Mouse (Mus musculus) liver, embryonic 16.5 days (tissue): Measurements from ENCODE around the gene Rabgef1. TPM values are rescaled to one million over a fixed set of nuclear protein-coding genes. Genes with fewer than 3 reads are reported as not detected.
A peak's percentile ranks its signal among the peaks of the same experiment; 100 is the strongest.
"Not testable (repeated sequence)": the region's sequence is repeated elsewhere in the genome, so short reads cannot be mapped to it uniquely, and the experiment has no call there.

Experiments
- ATAC-seq: fragments of 200-750 bp; cut with Nextera tagmentation; 2 replicates; pipeline ENCODE4 v1.8.0; 2017; ENCODE audit warnings: low read depth, mild to moderate bottlenecking, moderate number of reproducible peaks, moderate library complexity
- H3K27ac ChIP-seq: fragments of 300-500 bp; sonication (generic); 2 replicates; pipeline ENCODE4 v1.5.1; 2014; ENCODE audit warnings: mild to moderate bottlenecking, low read length
- H3K27me3 ChIP-seq: fragments of 300-500 bp; sonication (generic); 2 replicates; pipeline ENCODE4 v1.6.1; 2014; ENCODE audit warnings: low read depth, low read length, mixed read lengths; ENCODE audit not compliant: control insufficient read depth, insufficient read depth
- H3K36me3 ChIP-seq: fragments of 300-500 bp; sonication (generic); 2 replicates; pipeline ENCODE4 v1.6.1; 2014; ENCODE audit warnings: mild to moderate bottlenecking; ENCODE audit not compliant: control insufficient read depth, insufficient read depth
- H3K4me1 ChIP-seq: fragments of 300-500 bp; sonication (generic); 2 replicates; pipeline ENCODE4 v1.6.1; 2014; ENCODE audit warnings: low read depth, low read length, mixed read lengths; ENCODE audit not compliant: control insufficient read depth
- H3K4me2 ChIP-seq: fragments of 300-500 bp; sonication (generic); 2 replicates; pipeline ENCODE4 v1.6.1; 2014; ENCODE audit warnings: low read depth, low read length, mixed read lengths
- H3K4me3 ChIP-seq: fragments of 300-500 bp; sonication (generic); 2 replicates; pipeline ENCODE4 v1.5.1; 2014; ENCODE audit warnings: low read depth, mild to moderate bottlenecking, low read length
- H3K9ac ChIP-seq: fragments of 300-500 bp; sonication (generic); 2 replicates; pipeline ENCODE4 v1.6.1; 2014; ENCODE audit warnings: low read depth, low read length
- H3K9me3 ChIP-seq: fragments of 300-500 bp; sonication (generic); replicated peaks from 2 replicates; pipeline ENCODE4 v1.6.1; 2016; ENCODE audit warnings: low read length; ENCODE audit not compliant: control insufficient read depth
- WGBS: fragments of 180-500 bp; shearing (Covaris S2); extraction: QIAGEN DNeasy Blood & Tissue Kit; methylation state at CpG from one replicate; pipeline ENCODE4 v1.1.7; 2014; ENCODE audit not compliant: insufficient replicate concordance; 5-methylcytosine and 5-hydroxymethylcytosine counted together
- polyA plus RNA-seq: library from polyadenylated mRNA; unstranded; fragments of >200 nt; fragmentation: Nextera tagmentation; extraction: Ambion mirVana; gene quantifications from 2 replicates; pipeline ENCODE4 v1.2.1, GENCODE M21; 2015

Rabgef1 gene
- polyA plus RNA-seq, 1 experiment from 2014 or later, result 20.9 TPM

- no peak overlapping the region for H3K9ac ChIP-seq
- H3K27me3 ChIP-seq, result no peaks in the 10 kb centered on the region
- 82% methylated on average over 12 of the region's 12 CpGs for WGBS
- no peaks in the 10 kb centered on the region for H3K9me3 ChIP-seq
- ATAC-seq, result no peak
- no peaks in the 10 kb centered on the region for H3K4me1 ChIP-seq
- H3K27ac ChIP-seq, result no peak overlapping the region
- no peak overlapping the region for H3K4me3 ChIP-seq
- peaks cover 75% of the 10 kb centered on the region for H3K36me3 ChIP-seq
- H3K4me2 ChIP-seq, result no peak overlapping the region
These were observed 69.8 kb downstream of the Rabgef1 start for GRCm38 (mm10) chr5:130241426-130241825.

GRCm38 (mm10) chr5:130247823-130248222 lies 76.2 kb downstream of the Rabgef1 start:
- Histone ChIP-seq H3K27me3 (no peaks in the 10 kb centered on the region), H3K4me3 (no peak overlapping the region), H3K4me2 (no peak overlapping the region), H3K9me3 (no peaks in the 10 kb centered on the region), H3K4me1 (no peaks in the 10 kb centered on the region), H3K9ac (no peak overlapping the region), H3K27ac (no peak overlapping the region), H3K36me3 (peaks cover 78% of the 10 kb centered on the region)
- WGBS, result 53% methylated on average over 5 of the region's 5 CpGs
- no peak for ATAC-seq

GRCm38 (mm10) chr5:130254164-130255016 lies 82.8 kb downstream of the Rabgef1 start:
- Histone ChIP-seq H3K27me3 (no peaks in the 10 kb centered on the region), H3K9me3 (no peaks in the 10 kb centered on the region), H3K36me3 (peaks cover 32% of the 10 kb centered on the region), H3K4me1 (peaks cover 23% of the 10 kb centered on the region), H3K4me3 (peak overlapping the region; percentile 88), H3K4me2 (peak overlapping the region; percentile 79), H3K27ac (peak overlapping the region; percentile 92), H3K9ac (peak overlapping the region; percentile 86)
- no peak for ATAC-seq
- WGBS, result 5% methylated on average over 19 of the region's 19 CpGs

DNA sequence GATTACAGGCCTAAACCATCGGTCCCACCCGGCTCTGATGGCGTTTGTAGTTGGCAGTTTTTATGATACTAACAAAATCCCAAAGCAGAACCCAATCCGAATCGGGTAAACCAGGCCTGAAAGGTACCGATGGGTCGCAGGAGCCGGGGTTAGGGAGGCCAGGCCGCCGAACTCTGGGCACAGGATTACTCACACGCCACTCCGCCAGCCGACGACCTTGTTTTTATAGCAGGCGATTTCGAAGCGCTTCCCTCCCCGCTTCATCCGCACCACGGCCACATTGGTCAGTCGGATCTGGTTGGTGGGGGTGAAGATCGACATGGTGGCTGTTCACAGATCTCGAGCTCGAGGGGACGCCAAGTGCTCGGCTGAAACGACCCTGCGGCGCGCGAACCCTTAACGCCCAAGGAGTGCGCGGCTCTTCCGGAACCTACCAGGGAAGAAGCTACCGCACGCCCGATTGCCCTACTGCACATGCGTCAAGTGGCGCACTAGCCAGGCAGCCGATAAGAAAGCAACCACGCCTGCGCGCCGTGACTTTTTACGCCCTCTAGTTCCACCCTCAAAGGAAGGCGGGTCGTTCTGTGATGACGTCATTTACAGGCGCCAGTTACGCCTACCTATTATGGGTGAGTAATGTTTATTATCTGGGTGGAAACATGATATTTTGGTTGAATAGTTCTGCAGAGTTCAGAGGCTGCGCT lies 83.6 kb downstream of the Rabgef1 start, which contains the start of the genes Sbds and Tyw1:
TSS of gene Sbds (minus strand) at position 514 of the 704 bp plus-strand sequence.
TSS of gene Tyw1 (plus strand) at position 603 of the 704 bp plus-strand sequence.
- ATAC-seq, result peak; percentile 87
- WGBS, result under 1% methylated on average over 52 of the region's 52 CpGs

GRCm38 (mm10) chr5:130255799-130256525 lies 84.4 kb downstream of the Rabgef1 start:
- ATAC-seq, H3K27me3 ChIP-seq, H3K9me3 ChIP-seq: not testable (repeated sequence)
- Histone ChIP-seq H3K4me2 (peak overlapping the region; percentile 98), H3K4me3 (peak overlapping the region; percentile 88), H3K27ac (peak overlapping the region; percentile 95), H3K36me3 (peaks cover 17% of the 10 kb centered on the region), H3K4me1 (peaks cover 23% of the 10 kb centered on the region), H3K9ac (peak overlapping the region; percentile 73)
- WGBS, result 23% methylated on average over 20 of the region's 20 CpGs

More for the DNA sequence above, 83.6 kb downstream of the Rabgef1 start, which contains the start of the genes Sbds and Tyw1:
- no peaks in the 10 kb centered on the region for H3K9me3 ChIP-seq
- peak within 1 kb of the TSS; percentile 88 for H3K4me3 ChIP-seq
- H3K4me2 ChIP-seq, result peak within 1 kb of the TSS; percentile 98
- no peaks in the 10 kb centered on the region for H3K27me3 ChIP-seq
- H3K36me3 ChIP-seq, result peaks cover 25% of the 10 kb centered on the region
- peak within 1 kb of the TSS; percentile 95 for H3K27ac ChIP-seq
- H3K4me1 ChIP-seq, result peaks cover 23% of the 10 kb centered on the region
- H3K9ac ChIP-seq, result peak within 1 kb of the TSS; percentile 86

- H3K9me3 ChIP-seq, result no peaks in the 10 kb centered on the region
- peak; percentile 92 for ATAC-seq
- H3K36me3 ChIP-seq, result peaks cover 13% of the 10 kb centered on the region
- H3K4me2 ChIP-seq, result peak overlapping the region; percentile 98
- H3K4me1 ChIP-seq, result peaks cover 23% of the 10 kb centered on the region
- H3K9ac ChIP-seq, result peak overlapping the region; percentile 85
- H3K4me3 ChIP-seq, result peak overlapping the region; percentile 88
- H3K27me3 ChIP-seq, result no peaks in the 10 kb centered on the region
- WGBS, result under 1% methylated on average over 25 of the region's 25 CpGs
- peak overlapping the region; percentile 95 for H3K27ac ChIP-seq
These were observed 85.2 kb downstream of the Rabgef1 start for GRCm38 (mm10) chr5:130256678-130257271.

DNA sequence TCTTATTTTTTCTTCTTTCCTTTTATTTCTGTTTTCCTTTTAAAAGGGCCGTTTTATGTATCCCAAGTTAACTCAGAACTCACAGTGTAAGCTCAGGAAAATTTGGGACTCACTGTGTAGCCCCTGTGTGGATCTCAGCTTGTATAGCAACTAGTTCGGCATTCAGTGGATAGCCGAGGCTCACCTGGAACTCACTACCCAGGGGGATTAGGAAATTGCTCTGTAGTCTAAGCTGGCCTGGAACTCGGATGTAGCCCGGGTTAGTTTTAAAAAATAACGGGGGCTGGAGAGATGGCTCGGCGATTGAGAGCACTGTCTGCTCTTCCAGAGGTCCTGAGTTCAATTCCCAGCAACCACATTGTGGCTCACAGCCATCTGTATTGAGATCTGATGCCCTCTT lies 85.7 kb downstream of the Rabgef1 start:
- H3K9ac ChIP-seq, result peak overlapping the region; percentile 85
- H3K27me3 ChIP-seq, result no peaks in the 10 kb centered on the region
- H3K27ac ChIP-seq, result peak overlapping the region; percentile 81
- WGBS, result 4% methylated on average over 8 of the region's 8 CpGs
- H3K4me3 ChIP-seq, result peak overlapping the region; percentile 88
- H3K36me3 ChIP-seq, result peaks cover 9% of the 10 kb centered on the region
- no peaks in the 10 kb centered on the region for H3K9me3 ChIP-seq
- ATAC-seq, result no peak
- peaks cover 23% of the 10 kb centered on the region for H3K4me1 ChIP-seq
- peak overlapping the region; percentile 93 for H3K4me2 ChIP-seq

GRCm38 (mm10) chr5:130263454-130263853 lies 91.9 kb downstream of the Rabgef1 start:
- Histone ChIP-seq H3K4me2 (no peak overlapping the region), H3K4me3 (no peak overlapping the region), H3K27ac (no peak overlapping the region), H3K27me3 (no peaks in the 10 kb centered on the region), H3K9ac (no peak overlapping the region), H3K4me1 (no peaks in the 10 kb centered on the region), H3K9me3 (no peaks in the 10 kb centered on the region), H3K36me3 (peaks cover 15% of the 10 kb centered on the region)
- no peak for ATAC-seq
- WGBS, result 72% methylated on average over 11 of the region's 11 CpGs
